In genomic region chr1:87028786-87029185, GRCm38 (mm10) we compare ENCODE assay signal across 10 mouse cellular contexts.
A peak's percentile ranks its signal among the peaks of the same experiment; 100 is the strongest.
DNase-seq lines count a peak whose midpoint lies in the region; ATAC-seq and TF ChIP-seq lines count a peak whose summit lies in the region.
"Had no signal": no experiment of that assay in that cellular context is flagged by ENCODE, and none has a peak within 500 bp of the region (broad histone marks: within the 10 kb centered on the region; RNA-seq: fewer than 3 reads in every experiment).

No protein-coding gene starts in this region.

- H3K4me1 ChIP-seq in lung, embryonic 14.5 days (ENCODE audit: insufficient read depth) = 0 out of 2 replicates have a peak, but pooled peaks cover 11% of the 10 kb centered on the region

- H3K27me3 ChIP-seq in lung, embryonic 14.5 days (ENCODE audit: insufficient read depth, low read length) = no peaks in the 10 kb centered on the region

- no peaks in the 10 kb centered on the region for H3K36me3 ChIP-seq in lung, embryonic 14.5 days (ENCODE audit: insufficient read depth)

- no peak for ATAC-seq in lung, embryonic 14.5 days (ENCODE audit: insufficient read depth)

- intact Hi-C loops in heart, postnatal 25 days (cut with DNase I) = no loop called here

- H3K4me2 ChIP-seq in lung, embryonic 14.5 days = no peak overlapping the region

- TF ChIP-seq CTCF in lung, embryonic 14.5 days (IDR thresholded peaks at IDR 0.05; ENCODE audit: low read depth) = no peak

- H3K9ac ChIP-seq in lung, embryonic 14.5 days = no peak overlapping the region

- H3K27ac ChIP-seq in lung, embryonic 14.5 days (ENCODE audit: low read depth) = no peak overlapping the region

- WGBS in lung, embryonic 14.5 days = 37% methylated on average over 2 of the region's 2 CpGs

- no peaks in the 10 kb centered on the region for H3K9me3 ChIP-seq in lung, embryonic 14.5 days (ENCODE audit: low read depth, low read length)

- no peak overlapping the region for H3K4me3 ChIP-seq in lung, embryonic 14.5 days (ENCODE audit: low read depth, low read length)
- H3K4me3 ChIP-seq: myocyte had no signal

- peak; percentile 95 for DNase-seq in heart, adult 11 months
- DNase-seq in heart, postnatal 25 days (ENCODE audit: low spot score) = no peak
- DNase-seq in NIH3T3 (ENCODE audit: low read depth) = peak; percentile 66
- DNase-seq in cerebellum, postnatal 36 days = peak; percentile 63 to 69
- peak; percentile 36 for DNase-seq in lung, embryonic 14.5 days
- DNase-seq in right cerebral cortex, adult 2 months (ENCODE audit: low spot score in 2 of 2) = no peak
- no peak for DNase-seq in urinary bladder, postnatal 10 days (ENCODE audit: low spot score)
- no peak for DNase-seq in embryo, embryonic 10 days (ENCODE audit: low spot score)
- DNase-seq: gastrocnemius, postnatal 10 days had no signal

Comparison
In these comparisons a context has a peak if more than half of its experiments do, and no peak if none do; other contexts are left out.
1. DNase-seq: peak in heart, adult 11 months (single experiment), NIH3T3 (single experiment), cerebellum, postnatal 36 days (2 of 2) and lung, embryonic 14.5 days (single experiment); none in heart, postnatal 25 days (single experiment), right cerebral cortex, adult 2 months (0 of 2), urinary bladder, postnatal 10 days (single experiment) and embryo, embryonic 10 days (single experiment).